Mouse (Mus musculus): ENCODE results near the gene Atg9a. TPM values are rescaled to one million over a fixed set of nuclear protein-coding genes. Genes with fewer than 3 reads are reported as not detected.

Gene Atg9a
- polyA plus RNA-seq, 2 experiments: 16.4 to 17.4 TPM

GRCm38 (mm10) chr1:75201236-75201635 lies 9.2 kb upstream of the Atg9a start:
- TF ChIP-seq CTCF (IDR thresholded peaks at IDR 0.05; ENCODE audit: low read depth): no peak
- no peak overlapping the region for H3K4me2 ChIP-seq (ENCODE audit: low read depth)
- peaks cover 13% of the 10 kb centered on the region for H3K36me3 ChIP-seq (replicated peaks; ENCODE audit: control insufficient read depth, insufficient read depth, low read depth)
- no peaks in the 10 kb centered on the region for H3K27me3 ChIP-seq (ENCODE audit: control insufficient read depth, insufficient read depth, low read length)
- no peak overlapping the region for H3K9ac ChIP-seq (replicated peaks)
- H3K4me1 ChIP-seq (replicated peaks; ENCODE audit: control insufficient read depth in 2 of 2, insufficient read depth in 2 of 2, low read length in 1 of 2): no peaks in the 10 kb centered on the region
- 78% methylated on average over 1 of the region's 1 CpGs for WGBS (ENCODE audit: insufficient replicate concordance)
- ATAC-seq (ENCODE audit: insufficient read depth) (no peak), DNase-seq (ENCODE audit: low read depth in 3 of 3, low spot score in 3 of 3) (no peak)
- H3K9me3 ChIP-seq (ENCODE audit: control insufficient read depth, low read length): no peaks in the 10 kb centered on the region
- H3K4me3 ChIP-seq (ENCODE audit: insufficient read depth in 1 of 2, low read depth in 2 of 2, low read length in 2 of 2): no peak overlapping the region
- no peak overlapping the region for H3K27ac ChIP-seq

GRCm38 (mm10) chr1:75192452-75192851 lies 456 bp upstream of the Atg9a start:
- Histone ChIP-seq H3K36me3 (replicated peaks; ENCODE audit: control insufficient read depth, insufficient read depth, low read depth) (peaks cover 18% of the 10 kb centered on the region), H3K27me3 (ENCODE audit: control insufficient read depth, insufficient read depth, low read length) (no peaks in the 10 kb centered on the region), H3K4me3 (ENCODE audit: insufficient read depth in 1 of 2, low read depth in 2 of 2, low read length in 2 of 2) (peak overlapping the region; percentile 89 to 93), H3K27ac (peak overlapping the region; percentile 85), H3K9me3 (ENCODE audit: control insufficient read depth, low read length) (no peaks in the 10 kb centered on the region), H3K4me1 (replicated peaks; ENCODE audit: control insufficient read depth in 2 of 2, insufficient read depth in 2 of 2, low read length in 1 of 2) (peaks cover 21 to 22% of the 10 kb centered on the region in 2 experiments), H3K4me2 (ENCODE audit: low read depth) (peak overlapping the region; percentile 98), H3K9ac (replicated peaks) (peak overlapping the region; percentile 85)
- peak; percentile 39; the same call in 1 of the 2 replicates for ATAC-seq (ENCODE audit: insufficient read depth)
- no peak for DNase-seq (ENCODE audit: low read depth in 3 of 3, low spot score in 3 of 3)
- WGBS (ENCODE audit: insufficient replicate concordance): 0% methylated on average over 19 of the region's 19 CpGs
- TF ChIP-seq CTCF (IDR thresholded peaks at IDR 0.05; ENCODE audit: low read depth) (no peak), EP300 (IDR thresholded peaks at IDR 0.05; ENCODE audit: low read depth) (no peak)

- Histone ChIP-seq H3K9me3 (ENCODE audit: control insufficient read depth, low read length) (no peaks in the 10 kb centered on the region), H3K27me3 (ENCODE audit: control insufficient read depth, insufficient read depth, low read length) (no peaks in the 10 kb centered on the region), H3K4me1 (replicated peaks; ENCODE audit: control insufficient read depth in 2 of 2, insufficient read depth in 2 of 2, low read length in 1 of 2) (peaks cover 21 to 22% of the 10 kb centered on the region in 2 experiments), H3K4me3 (ENCODE audit: insufficient read depth in 1 of 2, low read depth in 2 of 2, low read length in 2 of 2) (peak overlapping the region; percentile 85 to 89), H3K9ac (replicated peaks) (peak overlapping the region; percentile 91), H3K36me3 (replicated peaks; ENCODE audit: control insufficient read depth, insufficient read depth, low read depth) (peaks cover 31% of the 10 kb centered on the region), H3K4me2 (ENCODE audit: low read depth) (peak overlapping the region; percentile 82), H3K27ac (peak overlapping the region; percentile 54)
- no peak for TF ChIP-seq CTCF (IDR thresholded peaks at IDR 0.05; ENCODE audit: low read depth)
- no peak for TF ChIP-seq EP300 (IDR thresholded peaks at IDR 0.05; ENCODE audit: low read depth)
- no peak for DNase-seq (ENCODE audit: low read depth in 3 of 3, low spot score in 3 of 3)
- 35% methylated on average over 5 of the region's 5 CpGs for WGBS (ENCODE audit: insufficient replicate concordance)
- no peak; the same call in 1 of the 2 replicates for ATAC-seq (ENCODE audit: insufficient read depth)
These were observed 756 bp downstream of the Atg9a start for GRCm38 (mm10) chr1:75191258-75191621.

- Histone ChIP-seq H3K9me3 (ENCODE audit: control insufficient read depth, low read length) (no peaks in the 10 kb centered on the region), H3K4me2 (ENCODE audit: low read depth) (peak overlapping the region; percentile 82), H3K4me3 (ENCODE audit: insufficient read depth in 1 of 2, low read depth in 2 of 2, low read length in 2 of 2) (peak overlapping the region; percentile 85 to 89), H3K27me3 (ENCODE audit: control insufficient read depth, insufficient read depth, low read length) (no peaks in the 10 kb centered on the region), H3K4me1 (replicated peaks; ENCODE audit: control insufficient read depth in 2 of 2, insufficient read depth in 2 of 2, low read length in 1 of 2) (peaks cover 21 to 22% of the 10 kb centered on the region in 2 experiments), H3K27ac (peak overlapping the region; percentile 54), H3K9ac (replicated peaks) (peak overlapping the region; percentile 91), H3K36me3 (replicated peaks; ENCODE audit: control insufficient read depth, insufficient read depth, low read depth) (peaks cover 37% of the 10 kb centered on the region)
- DNase-seq (ENCODE audit: low read depth in 3 of 3, low spot score in 3 of 3) (no peak), ATAC-seq (ENCODE audit: insufficient read depth) (no peak)
- TF ChIP-seq CTCF (IDR thresholded peaks at IDR 0.05; ENCODE audit: low read depth): no peak
- TF ChIP-seq EP300 (IDR thresholded peaks at IDR 0.05; ENCODE audit: low read depth): no peak
- WGBS (ENCODE audit: insufficient replicate concordance): 24% methylated on average over 2 of the region's 2 CpGs
These were observed 1.4 kb downstream of the Atg9a start for GRCm38 (mm10) chr1:75190577-75190976.

- H3K27ac ChIP-seq: no peak overlapping the region
These were observed 4.0 kb downstream of the Atg9a start for GRCm38 (mm10) chr1:75187914-75188483.

More at GRCm38 (mm10) chr1:75187914-75188483, 4.0 kb downstream of the Atg9a start:
- no peaks in the 10 kb centered on the region for H3K27me3 ChIP-seq (ENCODE audit: control insufficient read depth, insufficient read depth, low read length)
- ATAC-seq (ENCODE audit: insufficient read depth) (no peak), DNase-seq (ENCODE audit: low read depth in 3 of 3, low spot score in 3 of 3) (no peak)
- no peak overlapping the region for H3K4me3 ChIP-seq (ENCODE audit: insufficient read depth in 1 of 2, low read depth in 2 of 2, low read length in 2 of 2)
- TF ChIP-seq EP300 (IDR thresholded peaks at IDR 0.05; ENCODE audit: low read depth): no peak
- TF ChIP-seq CTCF (IDR thresholded peaks at IDR 0.05; ENCODE audit: low read depth): no peak
- 21% methylated on average over 2 of the region's 2 CpGs for WGBS (ENCODE audit: insufficient replicate concordance)
- H3K9me3 ChIP-seq (ENCODE audit: control insufficient read depth, low read length): no peaks in the 10 kb centered on the region
- H3K9ac ChIP-seq (replicated peaks): no peak overlapping the region
- peaks cover 15% of the 10 kb centered on the region in 2 experiments for H3K4me1 ChIP-seq (replicated peaks; ENCODE audit: control insufficient read depth in 2 of 2, insufficient read depth in 2 of 2, low read length in 1 of 2)
- no peak overlapping the region for H3K4me2 ChIP-seq (ENCODE audit: low read depth)
- peaks cover 57% of the 10 kb centered on the region for H3K36me3 ChIP-seq (replicated peaks; ENCODE audit: control insufficient read depth, insufficient read depth, low read depth)

Measured in liver, embryonic 14.5 days (tissue).